Comparison of ENCODE assay signal across 9 mouse cellular contexts in genomic region chr17:36252250-36252876, GRCm38 (mm10). TPM values are rescaled to one million over a fixed set of nuclear protein-coding genes. Genes with fewer than 3 reads are reported as not detected.
A peak's percentile ranks its signal among the peaks of the same experiment; 100 is the strongest.
DNase-seq lines count a peak whose midpoint lies in the region; ATAC-seq lines count a peak whose summit lies in the region.
"Had no signal": no experiment of that assay in that cellular context is flagged by ENCODE, and none has a peak within 500 bp of the region (broad histone marks: within the 10 kb centered on the region; RNA-seq: fewer than 3 reads in every experiment).

No protein-coding gene starts in this region.

- peaks cover 8% of the 10 kb centered on the region for H3K4me1 ChIP-seq in heart, embryonic 11.5 days (ENCODE audit: control insufficient read depth, insufficient read depth, low read length)
- peaks cover 12% of the 10 kb centered on the region for H3K4me1 ChIP-seq in embryonic facial prominence, embryonic 13.5 days
- peaks cover 16% of the 10 kb centered on the region for H3K4me1 ChIP-seq in lung, embryonic 15.5 days
- 0 out of 2 replicates have a peak, but pooled peaks cover 3% of the 10 kb centered on the region for H3K4me1 ChIP-seq in neural tube, embryonic 14.5 days (ENCODE audit: control insufficient read depth, insufficient read depth, low read length)

- H3K9ac ChIP-seq in heart, embryonic 11.5 days (ENCODE audit: low read depth, low read length) = no peak overlapping the region
- H3K9ac ChIP-seq in embryonic facial prominence, embryonic 13.5 days = no peak overlapping the region
- H3K9ac ChIP-seq in lung, embryonic 15.5 days = no peak overlapping the region
- H3K9ac ChIP-seq in neural tube, embryonic 14.5 days (replicated peaks; ENCODE audit: low read depth, low read length) = 0 out of 2 replicates have a peak overlapping the region, but pooled peaks have one; percentile 3

- no peak; the same call in 1 of the 2 replicates for ATAC-seq in heart, embryonic 11.5 days (replicated peaks; ENCODE audit: insufficient number of reproducible peaks, low FRiP score, low TSS enrichment)
- ATAC-seq in embryonic facial prominence, embryonic 13.5 days (ENCODE audit: insufficient number of reproducible peaks, insufficient read depth, low FRiP score, low TSS enrichment, low read depth) = no peak
- ATAC-seq in inflammation-experienced regulatory T-cells, adult 6 months = peak; percentile 67
- peak; percentile 70 for ATAC-seq in lung, embryonic 15.5 days (ENCODE audit: borderline replicate concordance, extremely low read depth, low FRiP score, low TSS enrichment)
- ATAC-seq in neural tube, embryonic 14.5 days (ENCODE audit: low read depth) = no peak
- ATAC-seq in frontal cortex, adult (ENCODE audit: low TSS enrichment) = no peak
- ATAC-seq: Patski had no signal

- no peak for DNase-seq in heart, postnatal 10 days
- DNase-seq in cerebellum, adult 9-11 months = no peak

- H3K9me3 ChIP-seq in heart, embryonic 11.5 days (replicated peaks; ENCODE audit: control insufficient read depth, low read length) = no peaks in the 10 kb centered on the region
- H3K9me3 ChIP-seq in embryonic facial prominence, embryonic 13.5 days = no peaks in the 10 kb centered on the region
- no peaks in the 10 kb centered on the region for H3K9me3 ChIP-seq in lung, embryonic 15.5 days
- no peaks in the 10 kb centered on the region for H3K9me3 ChIP-seq in neural tube, embryonic 14.5 days (ENCODE audit: control insufficient read depth, low read length)

- WGBS in heart, embryonic 11.5 days (ENCODE audit: insufficient replicate concordance) = 9% methylated on average over 25 of the region's 25 CpGs
- 9% methylated on average over 25 of the region's 25 CpGs for WGBS in embryonic facial prominence, embryonic 13.5 days
- 5% methylated on average over 25 of the region's 25 CpGs for WGBS in lung, embryonic 15.5 days
- WGBS in neural tube, embryonic 14.5 days = 11% methylated on average over 25 of the region's 25 CpGs

- peak overlapping the region; percentile 57 for H3K4me2 ChIP-seq in heart, embryonic 11.5 days
- H3K4me2 ChIP-seq in embryonic facial prominence, embryonic 13.5 days = peak overlapping the region; percentile 47
- peak overlapping the region; percentile 69 for H3K4me2 ChIP-seq in lung, embryonic 15.5 days
- H3K4me2 ChIP-seq in neural tube, embryonic 14.5 days (ENCODE audit: low read depth, low read length) = peak overlapping the region; percentile 37; the same call in 1 of the 2 replicates

- intact Hi-C loops in heart, postnatal 10 days (cut with DNase I) = no loop called here

- no peaks in the 10 kb centered on the region for H3K36me3 ChIP-seq in heart, embryonic 11.5 days (ENCODE audit: control insufficient read depth, insufficient read depth, low read length)
- H3K36me3 ChIP-seq in embryonic facial prominence, embryonic 13.5 days = peaks cover 6% of the 10 kb centered on the region; the same call in 1 of the 2 replicates
- H3K36me3 ChIP-seq in lung, embryonic 15.5 days = no peaks in the 10 kb centered on the region
- H3K36me3 ChIP-seq in neural tube, embryonic 14.5 days (ENCODE audit: control insufficient read depth, insufficient read depth, low read length) = peaks cover 7% of the 10 kb centered on the region; the same call in 1 of the 2 replicates

- peaks cover 21% of the 10 kb centered on the region for H3K27me3 ChIP-seq in heart, embryonic 11.5 days (ENCODE audit: control insufficient read depth, insufficient read depth, low read length)
- peaks cover 43% of the 10 kb centered on the region for H3K27me3 ChIP-seq in embryonic facial prominence, embryonic 13.5 days
- H3K27me3 ChIP-seq in lung, embryonic 15.5 days = peaks cover 15% of the 10 kb centered on the region; the same call in 1 of the 2 replicates
- H3K27me3 ChIP-seq in neural tube, embryonic 14.5 days (ENCODE audit: control insufficient read depth, insufficient read depth, low read length) = no peaks in the 10 kb centered on the region; the same call in 1 of the 2 replicates
- H3K27me3 ChIP-seq: Patski had no signal

- no peak overlapping the region for H3K27ac ChIP-seq in heart, embryonic 11.5 days (ENCODE audit: low read depth, low read length)
- no peak overlapping the region for H3K27ac ChIP-seq in embryonic facial prominence, embryonic 13.5 days
- H3K27ac ChIP-seq in lung, embryonic 15.5 days = peak overlapping the region; percentile 79
- H3K27ac ChIP-seq in neural tube, embryonic 14.5 days (ENCODE audit: low read depth, low read length) = no peak overlapping the region

- peak overlapping the region; percentile 26 for H3K4me3 ChIP-seq in heart, embryonic 11.5 days (ENCODE audit: low read depth, low read length)
- no peak overlapping the region for H3K4me3 ChIP-seq in embryonic facial prominence, embryonic 13.5 days
- peak overlapping the region; percentile 31 for H3K4me3 ChIP-seq in lung, embryonic 15.5 days
- H3K4me3 ChIP-seq in neural tube, embryonic 14.5 days (ENCODE audit: low read depth, low read length) = peak overlapping the region; percentile 9; the same call in 1 of the 2 replicates

RNA-seq across cellular contexts. Expression of gene Rpp21, which starts 5.5 kb away (rescaled TPM):
- polyA plus RNA-seq in heart, embryonic 11.5 days (2014; fragmentation: Nextera tagmentation; extraction: Ambion mirVana) = 97.9 and 100 TPM in 2 replicates
- total RNA-seq in heart, postnatal 10 days (2021) = 10 to 100 TPM; 33.4 to 34.7 TPM
- polyA plus RNA-seq in embryonic facial prominence, embryonic 13.5 days (2015; fragmentation: Nextera tagmentation; extraction: Ambion mirVana) = 92.3 and 118 TPM in 2 replicates
- 100 to 1,000 TPM; 147 to 196 (median 194) TPM for polyA plus RNA-seq in inflammation-experienced regulatory T-cells, adult 6 months (2017; shearing (Covaris generic))
- 177 and 178 TPM in 2 replicates for polyA plus RNA-seq in lung, embryonic 15.5 days (2015; fragmentation: Nextera tagmentation; extraction: Ambion mirVana)
- 132 and 170 TPM in 2 replicates for polyA plus RNA-seq in neural tube, embryonic 14.5 days (2014; fragmentation: Nextera tagmentation; extraction: Ambion mirVana)

RNA-seq across cellular contexts. Expression of gene Trim39, which starts 19.7 kb away (rescaled TPM):
- 9.1 and 9.6 TPM in 2 replicates for polyA plus RNA-seq in heart, embryonic 11.5 days (2014; fragmentation: Nextera tagmentation; extraction: Ambion mirVana)
- 1 to 10 TPM; 7.8 to 8.0 TPM for total RNA-seq in heart, postnatal 10 days (2021)
- 22.4 and 25.4 TPM in 2 replicates for polyA plus RNA-seq in embryonic facial prominence, embryonic 13.5 days (2015; fragmentation: Nextera tagmentation; extraction: Ambion mirVana)
- 10 to 100 TPM; 10.1 to 20.8 (median 16.2) TPM for polyA plus RNA-seq in inflammation-experienced regulatory T-cells, adult 6 months (2017; shearing (Covaris generic))
- polyA plus RNA-seq in lung, embryonic 15.5 days (2015; fragmentation: Nextera tagmentation; extraction: Ambion mirVana) = 15.1 and 15.8 TPM in 2 replicates
- 22.3 and 26.9 TPM in 2 replicates for polyA plus RNA-seq in neural tube, embryonic 14.5 days (2014; fragmentation: Nextera tagmentation; extraction: Ambion mirVana)

RNA-seq across cellular contexts. Expression of gene H2-M10.2, which starts 33.9 kb away (rescaled TPM):
- not detected in 2 replicates for polyA plus RNA-seq in heart, embryonic 11.5 days (2014; fragmentation: Nextera tagmentation; extraction: Ambion mirVana)
- total RNA-seq in heart, postnatal 10 days (2021) = not detected
- polyA plus RNA-seq in embryonic facial prominence, embryonic 13.5 days (2015; fragmentation: Nextera tagmentation; extraction: Ambion mirVana) = 0.23 TPM in 1 of 2 replicates, not detected in the other
- not detected for polyA plus RNA-seq in inflammation-experienced regulatory T-cells, adult 6 months (2017; shearing (Covaris generic))
- polyA plus RNA-seq in lung, embryonic 15.5 days (2015; fragmentation: Nextera tagmentation; extraction: Ambion mirVana) = 0.17 and 0.19 TPM in 2 replicates
- 0.24 TPM in 2 replicates for polyA plus RNA-seq in neural tube, embryonic 14.5 days (2014; fragmentation: Nextera tagmentation; extraction: Ambion mirVana)

Comparison
In these comparisons a context has a peak if more than half of its experiments do, and no peak if none do; other contexts are left out.
1. ATAC-seq: peak in inflammation-experienced regulatory T-cells, adult 6 months (single experiment) and lung, embryonic 15.5 days (single experiment); none in heart, embryonic 11.5 days (single experiment), embryonic facial prominence, embryonic 13.5 days (single experiment), neural tube, embryonic 14.5 days (single experiment) and frontal cortex, adult (single experiment).
2. Peak in every context shown above with its lines, with median percentiles within 50 percentile points of each other: H3K4me2 ChIP-seq.